Mouse (Mus musculus): Measurements from ENCODE around the gene Nckap5. TPM values are rescaled to one million over a fixed set of nuclear protein-coding genes. Genes with fewer than 3 reads are reported as not detected.
A peak's percentile ranks its signal among the peaks of the same experiment; 100 is the strongest.

Gene Nckap5
- polyA plus RNA-seq, 1 experiment: 0.11 TPM

GRCm38 (mm10) chr1:126817381-126818034 lies 13.1 kb downstream of the Nckap5 start:
- no peak overlapping the region for H3K4me3 ChIP-seq
- no peak overlapping the region for H3ac ChIP-seq (ENCODE audit: control insufficient read depth, insufficient read length)
- no peaks in the 10 kb centered on the region for H3K36me3 ChIP-seq (ENCODE audit: control insufficient read depth, insufficient read depth)
- H3K4me2 ChIP-seq (ENCODE audit: low read depth): peak overlapping the region; percentile 74
- H3K79me2 ChIP-seq (ENCODE audit: control insufficient read depth, insufficient read depth): no peaks in the 10 kb centered on the region
- no peaks in the 10 kb centered on the region for H3K27me3 ChIP-seq (ENCODE audit: control insufficient read depth, insufficient read depth, insufficient read length)
- TF ChIP-seq CEBPB (IDR thresholded peaks at IDR 0.05; ENCODE audit: insufficient read depth, poor library complexity, severe bottlenecking): peak; percentile 71; the same call in 1 of the 2 replicates
- no peak for TF ChIP-seq MYOG (IDR thresholded peaks at IDR 0.05; ENCODE audit: control insufficient read depth in 1 of 3, insufficient read depth in 1 of 3, insufficient read length in 2 of 3, low read depth in 2 of 3)

GRCm38 (mm10) chr1:126806994-126807611 lies 23.5 kb downstream of the Nckap5 start:
- H3K4me3 ChIP-seq: no peak overlapping the region
- no peak overlapping the region for H3ac ChIP-seq (ENCODE audit: control insufficient read depth, insufficient read length)
- H3K27me3 ChIP-seq (ENCODE audit: control insufficient read depth, insufficient read depth, insufficient read length): no peaks in the 10 kb centered on the region
- no peaks in the 10 kb centered on the region for H3K79me2 ChIP-seq (ENCODE audit: control insufficient read depth, insufficient read depth)
- H3K36me3 ChIP-seq (ENCODE audit: control insufficient read depth, insufficient read depth): no peaks in the 10 kb centered on the region
- H3K4me2 ChIP-seq (ENCODE audit: low read depth): no peak overlapping the region
- TF ChIP-seq MYOD1 (IDR thresholded peaks at IDR 0.05; ENCODE audit: control insufficient read depth in 1 of 3, insufficient read length in 2 of 3, low read depth in 2 of 3) (no peak), REST (IDR thresholded peaks at IDR 0.05; ENCODE audit: insufficient read depth, insufficient read length) (no peak), POLR2AphosphoS2 (IDR thresholded peaks at IDR 0.05; ENCODE audit: insufficient read length, low read depth) (no peak), TCF12 (IDR thresholded peaks at IDR 0.05; ENCODE audit: insufficient read depth, poor library complexity, severe bottlenecking) (no peak), E2F4 (IDR thresholded peaks at IDR 0.05; ENCODE audit: insufficient read depth) (no peak), USF1 (IDR thresholded peaks at IDR 0.05; ENCODE audit: low read depth) (no peak), TCF3 (IDR thresholded peaks at IDR 0.05; ENCODE audit: insufficient read length, low read depth) (no peak)

- TF ChIP-seq POLR2A (IDR thresholded peaks at IDR 0.05; ENCODE audit: insufficient read length, low read depth) (no peak), CEBPB (IDR thresholded peaks at IDR 0.05; ENCODE audit: insufficient read depth, poor library complexity, severe bottlenecking) (peak; percentile 71), USF1 (IDR thresholded peaks at IDR 0.05; ENCODE audit: low read depth) (no peak), MAX (IDR thresholded peaks at IDR 0.05; ENCODE audit: low read depth) (no peak), REST (IDR thresholded peaks at IDR 0.05; ENCODE audit: insufficient read depth, insufficient read length) (no peak), MYOD1 (IDR thresholded peaks at IDR 0.05; ENCODE audit: control insufficient read depth in 1 of 3, insufficient read length in 2 of 3, low read depth in 2 of 3) (no peak), E2F4 (IDR thresholded peaks at IDR 0.05; ENCODE audit: insufficient read depth) (no peak)
Observed at GRCm38 (mm10) chr1:126806548-126806947, 24.1 kb downstream of the Nckap5 start.

GRCm38 (mm10) chr1:126802405-126802804 lies 28.2 kb downstream of the Nckap5 start:
- no peak overlapping the region for H3K4me3 ChIP-seq
- H3K27me3 ChIP-seq (ENCODE audit: control insufficient read depth, insufficient read depth, insufficient read length): no peaks in the 10 kb centered on the region
- no peak overlapping the region for H3K4me2 ChIP-seq (ENCODE audit: low read depth)
- no peak for TF ChIP-seq POLR2AphosphoS2 (IDR thresholded peaks at IDR 0.05; ENCODE audit: insufficient read length, low read depth)
- no peak for TF ChIP-seq MAX (IDR thresholded peaks at IDR 0.05; ENCODE audit: low read depth)
- no peak for TF ChIP-seq POLR2A (IDR thresholded peaks at IDR 0.05; ENCODE audit: insufficient read length, low read depth)
- TF ChIP-seq E2F4 (IDR thresholded peaks at IDR 0.05; ENCODE audit: insufficient read depth): no peak
- no peak for TF ChIP-seq USF1 (IDR thresholded peaks at IDR 0.05; ENCODE audit: low read depth)
- no peak overlapping the region for H3ac ChIP-seq (ENCODE audit: control insufficient read depth, insufficient read length)
- H3K79me2 ChIP-seq (ENCODE audit: control insufficient read depth, insufficient read depth): no peaks in the 10 kb centered on the region
- H3K36me3 ChIP-seq (ENCODE audit: control insufficient read depth, insufficient read depth): no peaks in the 10 kb centered on the region

More at GRCm38 (mm10) chr1:126806548-126806947, 24.1 kb downstream of the Nckap5 start:
- H3K36me3 ChIP-seq (ENCODE audit: control insufficient read depth, insufficient read depth): no peaks in the 10 kb centered on the region
- no peaks in the 10 kb centered on the region for H3K79me2 ChIP-seq (ENCODE audit: control insufficient read depth, insufficient read depth)
- no peak overlapping the region for H3K4me3 ChIP-seq
- H3ac ChIP-seq (ENCODE audit: control insufficient read depth, insufficient read length): no peak overlapping the region
- H3K4me2 ChIP-seq (ENCODE audit: low read depth): no peak overlapping the region
- H3K27me3 ChIP-seq (ENCODE audit: control insufficient read depth, insufficient read depth, insufficient read length): no peaks in the 10 kb centered on the region

GRCm38 (mm10) chr1:126801706-126802105 lies 28.9 kb downstream of the Nckap5 start:
- Histone ChIP-seq H3K4me3 (no peak overlapping the region), H3K27me3 (ENCODE audit: control insufficient read depth, insufficient read depth, insufficient read length) (no peaks in the 10 kb centered on the region), H3K79me2 (ENCODE audit: control insufficient read depth, insufficient read depth) (no peaks in the 10 kb centered on the region), H3ac (ENCODE audit: control insufficient read depth, insufficient read length) (no peak overlapping the region), H3K36me3 (ENCODE audit: control insufficient read depth, insufficient read depth) (no peaks in the 10 kb centered on the region), H3K4me2 (ENCODE audit: low read depth) (no peak overlapping the region)
- TF ChIP-seq TCF3 (IDR thresholded peaks at IDR 0.05; ENCODE audit: insufficient read length, low read depth) (no peak), E2F4 (IDR thresholded peaks at IDR 0.05; ENCODE audit: insufficient read depth) (no peak), MYOD1 (IDR thresholded peaks at IDR 0.05; ENCODE audit: control insufficient read depth in 1 of 3, insufficient read length in 2 of 3, low read depth in 2 of 3) (no peak), REST (IDR thresholded peaks at IDR 0.05; ENCODE audit: insufficient read depth, insufficient read length) (no peak), TCF12 (IDR thresholded peaks at IDR 0.05; ENCODE audit: insufficient read depth, poor library complexity, severe bottlenecking) (no peak), USF1 (IDR thresholded peaks at IDR 0.05; ENCODE audit: low read depth) (no peak), SRF (IDR thresholded peaks at IDR 0.05; ENCODE audit: control insufficient read depth, insufficient read length, low read depth) (no peak), POLR2AphosphoS2 (IDR thresholded peaks at IDR 0.05; ENCODE audit: insufficient read length, low read depth) (no peak), MYOG (IDR thresholded peaks at IDR 0.05; ENCODE audit: control insufficient read depth in 1 of 3, insufficient read depth in 1 of 3, insufficient read length in 2 of 3, low read depth in 2 of 3) (no peak)

Measured in myocyte (in vitro differentiated cells).